Mouse (Mus musculus) monocyte, adult 2 months (primary cell): ENCODE data around the gene Spin2e.
"Not testable (repeated sequence)": the region's sequence is repeated elsewhere in the genome, so short reads cannot be mapped to it uniquely, and the experiment has no call there.

Experiments
- DNase-seq, 2 experiments: peaks; one replicate each; pipeline ENCODE4 v3.0.0; 2022; ENCODE audit warnings: low spot score in 2 of 2, low read depth in 1 of 2

The Spin2e gene

GRCm38 (mm10) chrX:31618820-31619219 is at the start of gene Spin2e:
Spin2e (minus strand) TSS chrX:31618920.
- not testable (repeated sequence) for DNase-seq

GRCm38 (mm10) chrX:31574183-31574582 is 44.5 kb downstream of the Spin2e start, which contains the start of gene Gm21883:
Gm21883 (minus strand) TSS chrX:31574283.
- DNase-seq, result not testable (repeated sequence)
